Mouse (Mus musculus): ENCODE data around the gene Cmtm8.

The Cmtm8 gene

GRCm38 (mm10) chr9:114844017-114844662 lies at the start of gene Cmtm8:
Gene Cmtm8, minus strand, starts transcription at chr9:114844156.
- peak; percentile 50 to 64 for DNase-seq (ENCODE audit: low spot score in 2 of 2)

GRCm38 (mm10) chr9:114892974-114893373 lies 49.0 kb upstream of the Cmtm8 start:
- DNase-seq (ENCODE audit: low spot score in 2 of 2), result no peak

GRCm38 (mm10) chr9:114890377-114890776 lies 46.4 kb upstream of the Cmtm8 start:
- no peak for DNase-seq (ENCODE audit: low spot score in 2 of 2)

- no peak for DNase-seq (ENCODE audit: low spot score in 2 of 2)
Measured at GRCm38 (mm10) chr9:114888856-114889407, 45.0 kb upstream of the Cmtm8 start.

GRCm38 (mm10) chr9:114887699-114888098 lies 43.7 kb upstream of the Cmtm8 start:
- DNase-seq (ENCODE audit: low spot score in 2 of 2), result peak; percentile 14

- no peak for DNase-seq (ENCODE audit: low spot score in 2 of 2)
Measured at GRCm38 (mm10) chr9:114885991-114886662, 42.2 kb upstream of the Cmtm8 start.

- no peak for DNase-seq (ENCODE audit: low spot score in 2 of 2)
Measured at GRCm38 (mm10) chr9:114885564-114885963, 41.6 kb upstream of the Cmtm8 start.

- no peak for DNase-seq (ENCODE audit: low spot score in 2 of 2)
Measured at GRCm38 (mm10) chr9:114881977-114882376, 38.0 kb upstream of the Cmtm8 start.

- DNase-seq (ENCODE audit: low spot score in 2 of 2), result no peak
Measured at GRCm38 (mm10) chr9:114855327-114855726, 11.4 kb upstream of the Cmtm8 start.

- DNase-seq (ENCODE audit: low spot score in 2 of 2), result no peak
Measured at GRCm38 (mm10) chr9:114854686-114855085, 10.7 kb upstream of the Cmtm8 start.

- no peak for DNase-seq (ENCODE audit: low spot score in 2 of 2)
Measured at GRCm38 (mm10) chr9:114853336-114853735, 9.4 kb upstream of the Cmtm8 start.

- DNase-seq (ENCODE audit: low spot score in 2 of 2), result no peak
Measured at GRCm38 (mm10) chr9:114851419-114852190, 7.6 kb upstream of the Cmtm8 start.

GRCm38 (mm10) chr9:114843634-114844016 lies 331 bp downstream of the Cmtm8 start:
- DNase-seq (ENCODE audit: low spot score in 2 of 2), result peak; percentile 5 to 18

GRCm38 (mm10) chr9:114842886-114843285 lies 1.1 kb downstream of the Cmtm8 start:
- DNase-seq (ENCODE audit: low spot score in 2 of 2), result no peak

GRCm38 (mm10) chr9:114842269-114842668 lies 1.7 kb downstream of the Cmtm8 start:
- DNase-seq (ENCODE audit: low spot score in 2 of 2), result no peak

GRCm38 (mm10) chr9:114838870-114839269 lies 5.1 kb downstream of the Cmtm8 start:
- no peak for DNase-seq (ENCODE audit: low spot score in 2 of 2)

GRCm38 (mm10) chr9:114831527-114831926 lies 12.4 kb downstream of the Cmtm8 start:
- DNase-seq (ENCODE audit: low spot score in 2 of 2), result no peak

GRCm38 (mm10) chr9:114830351-114830750 lies 13.6 kb downstream of the Cmtm8 start:
- no peak for DNase-seq (ENCODE audit: low spot score in 2 of 2)

GRCm38 (mm10) chr9:114829669-114830068 lies 14.3 kb downstream of the Cmtm8 start:
- no peak for DNase-seq (ENCODE audit: low spot score in 2 of 2)

GRCm38 (mm10) chr9:114828377-114828776 lies 15.6 kb downstream of the Cmtm8 start:
- no peak for DNase-seq (ENCODE audit: low spot score in 2 of 2)

GRCm38 (mm10) chr9:114827242-114827852 lies 16.6 kb downstream of the Cmtm8 start:
- DNase-seq (ENCODE audit: low spot score in 2 of 2), result no peak

- DNase-seq (ENCODE audit: low spot score in 2 of 2), result no peak
Measured at GRCm38 (mm10) chr9:114824166-114824565, 19.8 kb downstream of the Cmtm8 start.

Data from spleen, postnatal 36 days (tissue).